Mouse (Mus musculus): Measurements from ENCODE around the gene Smarcal1.

Smarcal1 gene

GRCm38 (mm10) chr1:72592350-72592749 lies 9.3 kb downstream of the Smarcal1 start:
- DNase-seq: no peak

GRCm38 (mm10) chr1:72593340-72593951 lies 10.4 kb downstream of the Smarcal1 start:
- no peak for DNase-seq

GRCm38 (mm10) chr1:72595686-72596085 lies 12.6 kb downstream of the Smarcal1 start:
- no peak for DNase-seq

GRCm38 (mm10) chr1:72596231-72596630 lies 13.2 kb downstream of the Smarcal1 start:
- DNase-seq: no peak

GRCm38 (mm10) chr1:72599146-72600101 lies 16.4 kb downstream of the Smarcal1 start:
- no peak for DNase-seq

GRCm38 (mm10) chr1:72600778-72601177 lies 17.7 kb downstream of the Smarcal1 start:
- no peak for DNase-seq

- no peak for DNase-seq
These were observed 18.2 kb downstream of the Smarcal1 start for GRCm38 (mm10) chr1:72601233-72601632.

- DNase-seq: no peak
These were observed 19.1 kb downstream of the Smarcal1 start for GRCm38 (mm10) chr1:72602186-72602585.

GRCm38 (mm10) chr1:72602803-72603202 lies 19.8 kb downstream of the Smarcal1 start:
- no peak for DNase-seq

GRCm38 (mm10) chr1:72606186-72606673 lies 23.2 kb downstream of the Smarcal1 start:
- peak; percentile 21 for DNase-seq

GRCm38 (mm10) chr1:72609129-72609528 lies 26.1 kb downstream of the Smarcal1 start:
- no peak for DNase-seq

GRCm38 (mm10) chr1:72609887-72610877 lies 27.1 kb downstream of the Smarcal1 start:
- DNase-seq: peak; percentile 11

GRCm38 (mm10) chr1:72612172-72612571 lies 29.1 kb downstream of the Smarcal1 start:
- DNase-seq: no peak

GRCm38 (mm10) chr1:72635221-72635620 lies 52.2 kb downstream of the Smarcal1 start:
- no peak for DNase-seq

GRCm38 (mm10) chr1:72640658-72641410 lies 57.8 kb downstream of the Smarcal1 start:
- peak; percentile 85 for DNase-seq

- DNase-seq: no peak
These were observed 90.0 kb downstream of the Smarcal1 start for GRCm38 (mm10) chr1:72673070-72673469.
